Mouse (Mus musculus) lung, postnatal 0 days (tissue): ENCODE data around the gene Cstf3.

Source experiments
- CTCF ChIP-seq: IDR thresholded peaks from 2 replicates; pipeline ENCODE4 v1.5.1; 2016; ENCODE audit warnings: antibody characterized with exemption, mild to moderate bottlenecking
- EP300 ChIP-seq: IDR thresholded peaks from 2 replicates; pipeline ENCODE4 v1.6.1; 2016; ENCODE audit warnings: antibody characterized with exemption, mild to moderate bottlenecking, control low read depth

- TF ChIP-seq CTCF (no peak), EP300 (no peak)
Observed at GRCm38 (mm10) chr2:104561386-104561785, 28.9 kb upstream of the Cstf3 start.
